Mouse (Mus musculus) embryo, embryonic 10 days (tissue): Measurements from ENCODE around the gene Trappc2l.
A peak's percentile ranks its signal among the peaks of the same experiment; 100 is the strongest.

Experiments
- DNase-seq: peaks from one replicate; pipeline ENCODE4 v3.0.0-alpha.2; 2015; ENCODE audit warnings: low spot score

Trappc2l gene

GRCm38 (mm10) chr8:122580926-122581325, 30.5 kb upstream of the Trappc2l start:
- peak; percentile 60 for DNase-seq

DNA sequence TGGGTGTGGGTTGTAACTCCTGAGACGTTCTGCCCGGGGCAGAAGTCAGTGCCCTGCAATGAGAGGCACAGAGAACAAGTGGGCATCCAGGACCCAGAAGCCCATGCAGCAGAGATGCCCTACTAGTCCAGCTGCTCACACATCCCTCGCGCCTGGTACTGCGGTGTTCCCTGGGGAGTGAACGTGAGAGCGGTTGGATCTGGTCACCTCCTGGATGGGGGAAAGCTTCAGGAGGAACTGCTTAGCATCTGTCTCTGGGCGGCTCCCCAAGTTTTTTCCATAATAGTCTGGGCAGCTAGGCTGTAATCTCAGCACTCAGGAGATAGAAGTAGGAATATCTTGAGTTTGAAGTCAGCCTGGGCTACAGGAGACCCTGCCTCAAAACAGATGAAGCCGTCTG, 26.5 kb upstream of the Trappc2l start:
- DNase-seq: no peak

DNA sequence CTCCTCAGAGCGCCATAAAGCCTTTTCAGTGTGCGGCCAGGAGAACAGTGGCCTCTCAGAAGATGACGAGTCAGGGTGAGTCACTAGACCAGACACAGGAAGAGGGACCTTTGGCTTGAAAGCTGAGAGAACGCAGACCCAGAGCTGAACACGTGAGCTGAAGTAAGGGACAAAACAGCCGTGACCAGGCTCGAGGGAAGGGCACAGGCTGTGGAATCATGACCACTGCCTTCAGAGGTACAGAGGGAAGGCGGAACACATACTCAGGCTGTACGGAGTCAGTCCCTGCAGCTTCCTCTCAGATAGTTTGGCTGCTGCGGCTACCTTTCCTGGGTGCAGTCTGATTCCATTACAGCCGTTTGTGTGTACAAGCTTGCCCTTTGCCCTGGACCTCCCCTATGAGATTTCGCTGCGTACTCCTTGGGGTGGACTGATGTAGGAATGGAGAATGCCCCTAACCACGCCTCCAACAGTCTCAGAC, 26.0 kb upstream of the Trappc2l start:
- no peak for DNase-seq

GRCm38 (mm10) chr8:122586171-122586570, 25.3 kb upstream of the Trappc2l start:
- DNase-seq: no peak

GRCm38 (mm10) chr8:122586749-122587148, 24.7 kb upstream of the Trappc2l start:
- DNase-seq: no peak

- DNase-seq: no peak
Observed at GRCm38 (mm10) chr8:122593240-122593639, 18.2 kb upstream of the Trappc2l start.

DNA sequence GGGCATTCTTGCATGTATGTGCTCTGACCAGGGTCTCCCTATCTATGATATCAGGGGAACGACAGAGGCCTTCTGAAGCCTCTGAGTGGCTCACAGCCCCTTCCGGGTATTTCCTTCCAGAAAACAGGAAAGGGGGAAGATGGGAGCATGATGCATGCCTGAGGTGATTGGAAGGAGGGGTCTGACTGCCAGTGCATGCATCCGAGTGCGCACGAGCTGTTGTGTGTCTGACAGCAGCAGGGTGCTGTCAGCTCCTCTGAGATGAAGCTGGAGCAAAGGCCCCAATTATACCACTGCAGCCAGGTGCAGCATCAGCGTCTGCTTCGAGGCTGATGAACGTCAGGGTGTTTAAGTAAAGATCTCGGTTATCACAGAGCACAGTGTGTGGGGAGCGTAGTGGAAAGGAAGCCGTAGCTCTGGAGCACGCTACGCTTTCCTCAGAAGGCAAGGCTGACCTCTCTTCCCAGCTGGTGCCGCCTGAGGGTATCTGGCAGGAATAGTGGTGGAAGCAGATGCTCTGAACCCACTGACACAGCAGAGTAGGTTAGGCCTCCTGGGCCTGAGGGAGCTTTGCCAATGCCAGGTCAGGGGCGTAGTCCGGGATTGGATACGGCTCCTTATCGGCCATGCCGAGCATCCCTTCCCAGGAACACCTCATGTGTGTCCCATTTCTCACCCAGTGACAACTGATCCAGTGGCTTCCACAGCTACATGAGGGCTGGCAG, 17.5 kb upstream of the Trappc2l start:
- no peak for DNase-seq

GRCm38 (mm10) chr8:122596031-122596430, 15.4 kb upstream of the Trappc2l start:
- DNase-seq: no peak

- no peak for DNase-seq
Observed at GRCm38 (mm10) chr8:122600666-122601065, 10.8 kb upstream of the Trappc2l start.

- DNase-seq: no peak
Observed at GRCm38 (mm10) chr8:122604640-122605039, 6.8 kb upstream of the Trappc2l start.

DNA sequence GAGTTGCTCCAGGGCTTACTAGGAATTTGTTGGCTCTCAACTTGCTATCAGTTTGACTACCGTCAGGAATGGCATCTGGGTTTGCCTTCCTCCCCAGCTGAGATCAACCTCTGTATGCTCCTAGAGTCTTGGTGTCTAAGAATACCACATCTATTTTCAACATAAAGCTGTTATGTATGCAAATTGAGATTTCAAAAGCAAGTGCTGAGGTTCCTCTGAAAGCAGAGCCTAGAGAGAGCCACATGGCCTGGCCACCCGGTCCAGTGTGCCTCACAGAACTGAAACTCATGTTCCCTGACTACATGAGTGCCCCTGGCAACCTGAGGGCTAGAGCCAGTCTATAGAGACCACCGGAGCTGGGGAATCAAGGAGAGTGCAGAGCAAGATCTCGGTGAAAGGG, 6.1 kb upstream of the Trappc2l start:
- DNase-seq: no peak

GRCm38 (mm10) chr8:122606810-122607209, 4.6 kb upstream of the Trappc2l start:
- DNase-seq: no peak

DNA sequence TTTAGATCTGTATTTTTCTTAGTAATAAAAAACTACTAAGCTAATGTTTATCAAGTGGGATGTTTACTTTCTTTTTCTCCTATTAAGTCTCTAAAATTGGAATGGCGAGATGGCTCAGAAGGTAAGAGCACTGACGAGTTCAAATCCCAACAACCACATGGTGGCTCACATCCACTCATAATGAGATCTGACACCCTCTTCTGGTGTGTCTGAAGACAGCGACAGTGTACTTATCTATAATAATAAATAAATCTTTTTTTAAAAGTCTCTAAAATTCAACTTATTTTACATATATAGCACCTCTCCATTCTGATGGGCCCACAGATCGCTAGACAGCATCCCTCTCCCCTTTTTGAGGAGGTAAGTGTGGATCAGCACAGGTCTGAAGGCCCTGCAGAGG, 1.2 kb upstream of the Trappc2l start:
- no peak for DNase-seq

DNA sequence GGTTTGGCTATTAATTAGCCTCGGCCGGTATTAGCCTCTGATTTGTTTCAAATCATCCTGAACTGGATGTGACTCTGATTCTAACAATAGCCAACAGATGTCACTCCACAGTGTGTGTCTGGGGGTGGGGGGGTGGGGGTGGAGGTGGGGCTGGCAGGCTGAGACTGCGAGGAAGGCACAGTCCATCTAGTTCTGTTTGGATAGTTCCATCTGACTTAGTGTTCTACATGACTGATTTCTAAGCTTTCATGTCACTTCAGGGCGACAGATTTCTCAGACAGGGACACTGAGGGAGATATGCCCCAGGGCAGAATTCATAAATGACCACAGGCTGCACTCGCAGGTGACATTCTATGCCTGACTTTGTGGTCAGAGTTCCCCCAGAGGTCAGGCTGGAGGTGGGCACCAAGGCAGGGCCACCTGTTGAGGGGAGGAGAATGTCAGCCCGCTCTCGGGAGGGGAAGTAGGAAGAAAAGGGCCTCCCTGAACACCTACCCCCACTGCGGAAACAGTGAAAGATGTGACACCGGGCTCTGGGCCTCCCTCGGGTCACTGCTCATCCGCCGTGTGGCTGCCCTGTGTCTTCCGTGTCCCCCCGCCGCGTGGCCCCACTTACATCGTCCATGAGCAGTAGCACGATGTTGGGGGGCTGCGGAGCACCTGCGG, 695 bp upstream of the Trappc2l start:
- DNase-seq: no peak

DNA sequence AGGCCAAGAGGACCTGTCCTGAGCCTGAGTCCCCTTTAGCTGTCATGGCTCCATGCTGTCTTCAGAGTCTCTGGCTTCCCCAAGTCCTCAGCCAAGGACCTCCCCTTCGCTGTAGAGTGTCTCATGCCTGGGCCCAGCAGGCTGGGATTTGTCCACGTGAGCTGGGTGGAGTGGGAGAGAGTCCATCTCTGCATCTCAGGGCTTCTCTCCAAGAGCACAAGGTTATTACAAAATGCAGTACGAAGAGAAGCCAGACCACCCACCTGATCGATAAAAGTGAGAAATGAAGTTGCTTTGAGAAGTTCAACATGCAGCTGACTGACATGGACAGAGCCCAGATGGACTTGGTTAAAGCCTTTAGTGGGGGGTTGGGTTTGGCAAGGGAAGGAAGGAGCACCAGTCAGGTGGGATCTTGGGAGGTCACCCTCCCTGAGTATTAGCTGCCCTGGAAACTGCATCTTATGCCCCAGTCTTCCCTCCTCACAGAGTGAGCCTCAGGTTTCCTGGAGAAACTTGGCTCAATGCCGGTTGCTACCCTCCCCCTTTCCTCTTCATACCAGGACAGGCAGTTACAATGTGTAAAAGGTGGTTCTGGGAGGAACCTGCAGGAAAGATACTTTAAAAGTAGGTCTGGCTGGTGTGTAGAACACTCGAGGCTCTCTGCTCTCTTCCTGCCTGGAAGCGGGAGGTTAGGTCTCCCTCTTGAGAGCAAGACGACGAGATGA, 4.9 kb downstream of the Trappc2l start:
- no peak for DNase-seq

- DNase-seq: peak; percentile 90
Observed at GRCm38 (mm10) chr8:122617947-122618546, 6.6 kb downstream of the Trappc2l start.

DNA sequence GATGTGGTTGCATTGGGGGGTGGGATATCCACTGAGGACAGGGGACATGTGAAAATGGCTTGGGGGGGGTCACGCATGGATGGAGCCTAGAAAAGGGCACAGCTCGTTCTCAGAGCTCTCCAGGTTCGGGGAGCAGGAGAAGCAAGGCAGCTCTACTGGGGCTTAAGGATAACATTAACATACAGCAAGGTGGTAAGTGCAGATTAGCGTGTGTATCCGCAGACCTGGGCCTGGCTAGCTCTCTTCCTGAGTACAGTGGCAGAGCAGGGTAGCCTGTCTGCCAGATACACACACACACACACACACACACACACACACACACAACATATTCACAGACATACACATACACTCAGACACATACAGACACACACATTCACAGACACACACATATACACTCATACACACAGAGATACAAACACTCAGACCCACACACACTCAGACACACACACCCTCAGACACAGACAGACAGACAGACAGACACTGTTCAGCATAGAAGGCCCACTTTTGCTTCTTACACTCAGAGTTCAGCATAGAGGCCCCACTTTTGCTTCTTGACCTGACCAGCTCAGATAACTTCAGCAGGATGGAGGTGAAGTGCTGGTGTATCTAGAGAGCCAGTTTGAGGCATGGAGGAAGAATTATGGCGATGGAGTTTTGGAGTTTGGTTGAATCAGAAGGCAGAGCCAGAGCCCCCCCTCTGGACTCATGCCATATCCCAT, 7.4 kb downstream of the Trappc2l start:
- DNase-seq: no peak

GRCm38 (mm10) chr8:122620446-122620845, 9.0 kb downstream of the Trappc2l start:
- peak; percentile 20 for DNase-seq

- DNase-seq: peak; percentile 23
Observed at GRCm38 (mm10) chr8:122622727-122623126, 11.3 kb downstream of the Trappc2l start, which contains the start of gene Pabpn1l. Pabpn1l (minus strand) TSS chr8:122622739.

DNA sequence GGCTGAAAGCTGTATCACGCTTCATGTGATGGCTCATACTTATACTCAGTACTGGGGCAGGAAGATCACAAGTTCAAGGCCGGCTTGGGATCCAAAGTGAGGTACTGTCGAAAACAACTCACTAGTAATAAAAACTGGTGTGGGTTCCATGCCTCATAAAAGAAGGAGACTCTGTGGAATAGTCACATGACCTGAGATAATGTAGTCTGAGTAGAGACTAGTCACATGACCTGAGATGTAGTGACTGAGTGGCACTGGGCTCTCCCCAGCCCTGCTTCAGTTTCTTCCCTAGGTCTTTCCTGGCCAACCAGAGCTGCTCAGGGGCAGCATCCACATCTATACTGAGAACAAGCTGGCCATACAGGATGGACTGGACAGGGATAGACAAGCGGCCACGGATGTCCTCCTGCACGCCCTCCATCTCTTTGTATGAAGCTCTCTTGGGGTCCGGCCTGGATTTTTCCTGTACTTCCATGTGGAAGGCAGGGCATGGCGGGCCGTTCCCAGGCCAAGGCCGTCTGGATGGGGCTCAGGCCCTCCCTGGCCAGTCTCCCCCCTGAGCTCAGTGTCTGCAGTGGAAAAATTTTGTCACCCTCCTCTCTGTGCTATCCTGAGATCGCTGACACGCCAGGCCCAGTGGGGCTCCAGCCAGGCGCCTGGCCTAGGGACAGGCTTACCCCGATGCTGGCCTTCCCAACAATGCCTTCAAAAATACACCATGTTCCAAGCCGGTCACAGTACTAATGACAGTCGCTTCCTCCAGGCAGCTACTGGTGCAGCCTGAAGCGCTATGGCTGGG, 12.6 kb downstream of the Trappc2l start:
- no peak for DNase-seq

GRCm38 (mm10) chr8:122624653-122625052, 13.2 kb downstream of the Trappc2l start:
- DNase-seq: no peak
